Mouse (Mus musculus) ES-CJ7 (cell line): ENCODE measurements around the gene S1pr1.
A peak's percentile ranks its signal among the peaks of the same experiment; 100 is the strongest.

Source experiments
- DNase-seq: peaks from one replicate; pipeline ENCODE4 v3.0.0; 2011; ENCODE audit warnings: low read depth, low spot score

Gene S1pr1

DNA sequence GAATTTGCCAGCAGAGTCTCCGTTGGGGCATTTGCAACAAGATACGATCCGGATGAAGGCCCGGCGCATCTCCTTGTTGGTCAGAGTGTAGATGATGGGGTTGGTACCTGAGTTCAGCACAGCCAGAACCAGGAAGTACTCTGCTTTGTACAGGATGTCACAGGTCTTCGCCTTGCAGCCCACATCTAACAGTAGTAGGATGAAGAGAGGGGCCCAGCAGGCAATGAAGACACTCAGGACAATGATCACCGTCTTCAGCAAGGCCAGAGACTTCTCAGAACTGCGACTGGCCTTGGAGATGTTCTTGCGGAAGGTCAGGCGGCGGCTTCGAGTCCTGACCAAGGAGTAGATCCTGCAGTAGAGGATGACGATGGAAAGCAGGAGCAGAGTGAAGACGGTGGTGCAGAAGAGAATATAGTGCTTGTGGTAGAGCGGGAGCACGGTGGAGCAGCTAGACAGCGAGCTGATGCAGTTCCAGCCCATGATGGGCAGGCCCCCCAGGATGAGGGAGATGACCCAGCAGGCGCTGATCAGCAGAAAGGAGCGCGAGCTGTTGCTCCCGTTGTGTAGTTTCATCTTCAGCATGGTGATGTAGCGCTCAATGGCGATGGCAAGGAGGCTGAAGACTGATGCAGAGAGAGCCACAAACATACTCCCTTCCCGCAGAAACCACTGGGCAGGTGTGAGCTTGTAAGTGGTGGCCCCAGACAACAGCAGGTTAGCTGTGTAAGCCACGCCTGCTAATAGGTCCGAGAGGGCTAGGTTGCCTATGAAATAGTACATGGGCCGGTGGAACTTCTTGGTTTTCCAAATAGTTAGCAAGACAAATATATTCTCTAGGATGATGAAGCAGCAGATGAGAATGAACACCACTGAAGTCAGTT is 2.7 kb downstream of the S1pr1 start:
- no peak for DNase-seq

DNA sequence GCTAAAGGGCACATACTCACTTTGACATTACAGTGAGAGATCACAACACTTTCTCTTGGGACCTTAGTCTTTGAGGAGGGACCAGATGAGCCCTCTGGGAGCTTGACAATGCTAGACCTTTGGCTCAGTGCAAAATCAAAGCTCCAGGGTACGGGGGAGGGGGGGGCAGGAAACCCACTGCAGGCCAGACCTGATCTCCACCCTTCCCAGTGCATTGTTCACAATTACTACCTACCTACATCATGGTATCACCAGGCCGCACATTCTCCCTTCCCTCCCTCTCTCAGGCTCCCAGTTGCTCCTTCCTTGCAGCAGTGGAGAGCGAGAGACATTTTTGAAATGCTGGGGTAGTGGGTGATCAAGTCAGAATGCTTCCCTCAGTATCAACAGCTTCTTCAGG is 3.5 kb downstream of the S1pr1 start:
- no peak for DNase-seq

DNA sequence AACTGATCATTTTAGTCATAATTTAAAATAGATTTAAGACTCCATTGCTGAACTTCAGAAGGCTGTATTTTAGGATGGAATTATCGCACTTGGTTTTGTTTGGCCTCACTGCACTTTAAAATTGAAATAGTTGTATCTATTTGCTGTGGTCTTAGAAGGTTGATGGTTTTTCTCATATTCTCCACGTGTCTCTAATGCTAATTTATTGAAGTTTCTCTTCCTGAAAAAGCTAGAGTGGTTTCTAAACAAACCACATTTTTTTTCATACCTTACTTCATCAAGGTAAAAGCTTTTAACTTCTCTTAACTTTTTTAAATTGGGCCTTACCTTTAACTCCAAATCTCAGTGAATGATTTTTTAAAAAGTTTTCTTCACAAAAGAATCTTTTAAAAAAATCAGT is 4.8 kb downstream of the S1pr1 start:
- no peak for DNase-seq

DNA sequence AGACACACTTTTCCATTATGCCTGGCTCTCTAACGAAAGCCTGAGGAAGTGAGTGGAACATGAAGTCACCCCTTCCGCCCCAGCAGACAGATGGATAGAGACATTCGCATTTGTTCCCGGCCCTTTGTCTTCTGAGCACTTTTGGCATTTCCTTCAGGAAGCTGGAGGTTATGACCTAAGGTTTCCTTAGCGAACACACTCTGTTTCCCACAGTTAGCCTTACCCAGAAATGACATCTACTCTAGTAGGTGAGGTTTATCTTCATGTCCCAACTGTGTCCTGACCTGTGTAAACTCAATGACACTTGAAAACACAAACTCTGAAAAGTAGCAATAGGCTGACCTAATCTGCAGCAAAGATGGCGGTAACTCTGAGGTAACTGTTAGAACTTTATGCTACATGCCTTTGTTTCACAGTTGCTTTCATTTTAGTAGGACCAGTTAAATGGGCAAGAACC is 5.7 kb downstream of the S1pr1 start:
- DNase-seq = no peak

DNA sequence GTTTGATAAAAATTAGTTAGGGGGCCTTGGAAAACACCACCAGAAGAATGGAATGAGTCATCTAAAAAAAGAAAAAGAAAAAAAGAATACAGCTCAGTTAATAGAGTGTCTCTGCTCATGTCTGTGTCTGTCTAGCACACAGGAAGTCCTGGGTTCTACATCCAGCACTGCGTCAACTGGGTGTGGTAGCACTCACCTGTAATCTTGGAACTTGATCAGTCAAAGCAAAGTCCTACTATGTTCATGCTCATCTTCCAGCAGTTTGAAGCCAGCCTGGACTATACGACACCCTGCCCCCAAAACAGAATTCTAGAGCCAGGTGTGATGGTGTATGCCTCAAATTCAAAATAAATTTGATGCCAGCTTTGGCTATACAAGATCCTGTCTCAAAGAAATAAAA is 8.1 kb downstream of the S1pr1 start:
- DNase-seq = no peak

DNA sequence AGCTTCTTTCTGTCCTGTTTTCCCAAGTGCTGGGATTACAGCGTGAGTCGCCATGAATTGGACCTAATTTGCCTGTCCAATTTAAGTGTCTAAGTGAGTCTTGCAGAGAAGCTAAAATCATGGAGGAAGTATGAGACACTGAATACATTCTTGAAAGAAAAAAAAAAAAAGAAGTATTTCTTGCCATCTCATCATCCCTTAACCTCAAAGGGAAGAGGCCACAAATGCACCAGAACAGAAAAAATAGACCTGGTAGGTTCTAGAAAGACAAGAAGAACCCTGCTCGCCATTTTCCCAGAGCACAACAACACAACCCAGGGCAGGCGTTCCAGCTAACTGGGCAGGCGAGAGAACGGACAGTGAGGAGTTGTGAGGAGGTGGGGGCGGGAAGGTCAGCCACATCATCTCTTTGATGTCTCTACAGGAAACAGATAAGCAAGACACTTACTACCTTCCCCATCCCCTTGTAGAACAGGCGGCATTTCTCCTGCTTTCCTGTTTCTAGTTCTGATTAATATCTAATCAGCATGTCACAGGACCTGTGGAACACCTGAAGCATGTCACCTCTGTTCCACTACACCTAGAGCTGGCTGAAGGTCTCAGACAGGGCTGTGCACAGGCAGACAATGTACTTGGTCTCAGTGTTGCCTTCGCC is 10.5 kb downstream of the S1pr1 start:
- DNase-seq = no peak

DNA sequence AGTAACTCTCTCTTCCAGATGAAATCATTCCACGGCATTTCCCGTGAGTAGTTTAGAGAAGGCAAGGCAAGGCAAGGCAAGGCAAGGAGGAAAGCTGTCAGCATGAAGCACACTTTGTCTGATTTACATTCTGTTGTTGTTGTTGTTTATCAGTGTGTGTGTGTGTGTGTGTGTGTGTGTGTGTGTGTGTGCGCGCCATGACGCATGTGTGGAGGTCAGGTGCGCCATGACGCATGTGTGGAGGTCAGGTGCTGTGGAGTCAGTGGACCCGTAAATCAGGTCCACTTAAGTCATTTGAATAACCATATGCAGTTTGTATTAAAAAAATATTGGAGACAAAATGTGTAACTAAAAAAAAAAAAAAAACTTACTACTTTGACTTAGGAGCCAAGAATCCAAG is 11.2 kb downstream of the S1pr1 start:
- no peak for DNase-seq

DNA sequence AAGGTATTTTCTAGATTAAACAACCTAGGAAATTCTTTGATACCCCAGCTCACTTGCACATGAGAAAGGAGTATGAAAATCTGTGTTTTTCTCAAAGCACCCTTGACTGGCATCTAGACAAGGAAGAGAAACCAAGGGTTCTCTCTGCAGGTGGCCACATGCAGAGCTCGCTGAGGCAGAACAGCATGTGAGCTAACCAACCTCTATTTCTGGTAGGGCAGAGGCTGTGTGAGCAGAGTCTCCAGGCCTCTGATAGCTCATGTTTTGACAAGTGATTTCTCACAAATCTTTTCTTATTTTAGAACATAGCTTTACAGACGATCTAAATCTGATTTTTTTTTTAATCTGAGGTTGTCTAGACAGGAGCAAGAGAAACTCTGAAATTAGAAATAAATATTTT is 12.8 kb downstream of the S1pr1 start:
- no peak for DNase-seq

DNA sequence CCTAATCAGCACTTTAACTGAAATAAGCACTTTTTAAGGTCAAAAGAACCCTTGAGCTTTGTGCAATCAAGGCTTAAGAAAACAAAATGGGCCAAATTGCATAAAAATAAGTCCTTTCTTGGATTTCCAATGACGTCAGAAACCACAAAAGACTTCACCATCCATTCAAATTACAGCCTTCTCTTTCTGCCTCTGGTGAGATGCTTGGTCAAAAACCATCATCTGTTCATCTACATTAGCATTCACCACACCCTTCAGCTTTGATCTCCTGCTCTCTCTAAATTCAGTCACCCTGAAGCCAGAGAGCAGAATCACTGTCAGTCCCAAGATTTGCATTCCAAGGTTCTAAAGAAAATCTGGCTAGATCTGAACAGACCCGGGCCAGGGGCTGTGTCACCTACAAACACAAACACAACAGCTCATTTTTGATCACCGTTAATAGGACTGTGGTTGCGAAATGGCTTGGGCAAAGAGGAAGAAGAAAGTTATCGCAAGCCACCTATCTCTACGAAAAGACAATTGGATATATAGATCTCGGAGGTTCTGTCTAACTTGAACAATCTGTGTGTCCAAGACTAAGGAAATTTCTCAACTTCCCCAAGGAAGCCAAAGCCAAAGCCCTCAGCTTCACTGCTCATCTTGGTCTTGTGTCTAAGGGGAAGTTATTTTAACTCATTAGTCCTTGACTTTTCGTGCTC is 19.5 kb downstream of the S1pr1 start:
- DNase-seq = peak; percentile 77

DNA sequence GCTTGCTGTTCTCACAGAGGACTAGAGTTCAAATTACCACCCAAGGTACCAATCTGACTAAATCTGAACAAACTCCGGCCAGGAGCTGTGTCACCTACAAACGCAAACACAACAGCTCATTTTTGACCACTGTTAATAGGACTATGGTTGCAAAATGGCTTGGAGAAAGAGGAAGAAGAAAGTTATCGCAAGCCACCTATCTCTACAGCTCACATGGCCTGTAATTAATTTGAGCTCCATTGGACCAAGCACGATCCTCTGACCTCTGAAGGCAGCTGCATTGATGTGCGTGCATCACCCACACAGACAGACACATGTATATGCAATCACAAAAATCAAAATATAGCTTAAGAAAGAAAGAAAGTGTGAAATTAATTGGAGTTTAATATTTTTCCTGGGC is 20.7 kb downstream of the S1pr1 start:
- DNase-seq = no peak

DNA sequence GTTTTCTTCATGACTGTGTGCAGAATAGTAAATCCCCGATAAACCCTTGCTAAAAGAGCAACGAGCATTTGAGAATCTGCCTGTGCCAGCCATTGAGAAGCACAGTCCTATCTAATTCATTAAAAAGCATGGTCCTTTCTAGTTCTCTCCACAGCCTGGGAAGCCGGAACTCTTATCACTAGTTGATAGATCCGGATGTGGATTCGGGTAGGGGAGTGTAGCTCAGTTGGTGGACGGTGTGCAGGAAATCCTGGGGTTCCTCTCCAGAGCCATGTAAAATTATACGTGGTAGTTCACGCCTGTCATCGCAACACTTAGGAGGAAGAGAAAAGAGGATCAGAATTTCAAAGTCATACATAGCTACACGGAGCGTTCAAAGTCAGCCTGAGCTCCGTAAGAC is 21.5 kb downstream of the S1pr1 start:
- DNase-seq = no peak

DNA sequence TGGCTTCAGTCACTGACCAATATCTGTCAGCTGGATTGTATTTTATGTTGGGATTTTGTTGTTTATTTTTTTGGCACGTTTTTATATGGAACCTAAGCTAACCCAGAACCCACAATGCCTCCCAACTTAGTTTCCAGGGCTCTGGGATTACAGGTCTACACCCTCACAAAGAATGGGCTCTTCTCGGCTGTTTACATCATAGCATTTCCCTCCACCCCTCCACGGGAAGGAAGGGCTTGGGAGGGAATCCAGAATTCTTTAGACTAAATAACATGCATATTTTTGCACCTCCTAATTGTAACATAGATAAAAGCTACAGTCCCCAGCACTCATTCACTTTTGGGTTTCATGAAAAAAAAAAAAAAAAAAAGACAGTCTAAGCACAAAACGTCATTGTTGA is 22.0 kb downstream of the S1pr1 start:
- DNase-seq = no peak

DNA sequence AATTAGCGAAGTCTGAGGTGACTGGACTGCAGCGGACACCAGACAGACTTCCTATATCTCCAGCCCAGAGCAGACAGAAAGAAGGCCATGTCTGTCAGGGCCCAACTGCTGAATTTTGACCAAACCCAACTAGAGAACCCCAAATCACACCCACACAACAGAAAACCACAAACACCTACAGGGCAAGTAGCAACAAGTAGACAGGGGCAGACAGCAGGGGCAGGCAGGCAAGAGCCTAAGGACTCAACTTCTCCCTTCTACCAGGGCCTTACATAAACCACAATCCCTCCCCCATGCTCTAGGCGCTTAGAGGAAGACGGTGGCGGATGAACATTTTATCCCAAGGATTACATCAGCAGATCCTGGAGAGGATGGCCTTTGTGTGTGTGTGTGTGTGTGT is 22.5 kb downstream of the S1pr1 start:
- DNase-seq = no peak

DNA sequence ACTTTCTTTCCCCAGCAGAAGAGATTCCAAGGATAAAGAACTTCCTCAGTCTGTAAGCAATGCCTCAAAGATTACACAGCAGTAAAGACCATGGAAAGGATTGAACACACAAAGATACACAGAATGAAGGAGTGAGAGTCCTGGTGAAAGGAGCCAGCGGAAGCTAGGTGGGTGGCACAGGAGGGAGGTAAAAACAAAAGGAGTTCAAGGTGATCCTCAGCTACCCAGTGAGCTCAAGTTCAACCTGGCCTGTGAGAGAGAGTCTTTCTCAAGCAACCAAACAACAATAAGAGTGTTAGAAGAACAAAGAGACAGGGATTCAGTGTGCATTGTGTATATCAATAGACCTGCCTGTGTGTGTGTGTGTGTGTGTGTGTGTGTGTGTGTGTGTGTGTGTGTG is 25.0 kb downstream of the S1pr1 start:
- peak; percentile 48 for DNase-seq

DNA sequence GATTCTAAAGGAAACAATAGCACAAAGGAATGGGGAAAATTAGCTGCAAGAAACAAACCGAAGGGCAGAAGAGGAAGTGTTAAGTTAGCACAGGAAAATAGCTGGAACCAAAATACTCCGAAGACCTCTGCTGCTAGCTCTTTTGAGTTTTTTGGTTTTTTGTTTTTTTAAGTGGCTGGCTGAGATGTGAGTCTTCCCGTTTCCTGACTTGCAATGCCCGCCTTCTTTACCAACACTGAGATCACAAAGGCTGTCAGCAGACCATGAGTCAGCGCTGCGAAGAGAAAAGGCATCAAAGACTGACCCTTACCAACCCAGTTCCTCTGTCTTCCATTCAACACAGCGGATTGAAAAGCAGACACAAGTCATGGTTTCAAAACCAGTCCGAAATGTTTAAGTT is 25.5 kb downstream of the S1pr1 start:
- DNase-seq = peak; percentile 21

DNA sequence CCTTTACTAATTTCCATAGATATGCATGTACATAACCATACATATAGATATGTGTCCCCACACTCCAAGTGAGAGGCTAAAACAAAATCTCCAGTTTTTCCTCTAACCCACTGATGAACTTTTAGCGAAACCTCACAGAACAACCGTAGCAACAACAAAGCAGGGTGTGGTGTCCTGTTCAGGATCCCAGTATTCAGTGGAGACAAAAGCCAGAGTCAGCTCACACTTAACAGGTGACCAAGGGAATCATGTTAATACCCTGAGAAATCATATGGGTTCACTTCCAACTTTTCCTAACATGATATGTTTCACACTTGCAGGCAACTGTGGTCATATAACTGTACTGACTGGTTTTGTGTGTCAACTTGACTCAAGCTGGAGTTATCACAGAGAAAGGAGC is 27.1 kb downstream of the S1pr1 start:
- no peak for DNase-seq

DNA sequence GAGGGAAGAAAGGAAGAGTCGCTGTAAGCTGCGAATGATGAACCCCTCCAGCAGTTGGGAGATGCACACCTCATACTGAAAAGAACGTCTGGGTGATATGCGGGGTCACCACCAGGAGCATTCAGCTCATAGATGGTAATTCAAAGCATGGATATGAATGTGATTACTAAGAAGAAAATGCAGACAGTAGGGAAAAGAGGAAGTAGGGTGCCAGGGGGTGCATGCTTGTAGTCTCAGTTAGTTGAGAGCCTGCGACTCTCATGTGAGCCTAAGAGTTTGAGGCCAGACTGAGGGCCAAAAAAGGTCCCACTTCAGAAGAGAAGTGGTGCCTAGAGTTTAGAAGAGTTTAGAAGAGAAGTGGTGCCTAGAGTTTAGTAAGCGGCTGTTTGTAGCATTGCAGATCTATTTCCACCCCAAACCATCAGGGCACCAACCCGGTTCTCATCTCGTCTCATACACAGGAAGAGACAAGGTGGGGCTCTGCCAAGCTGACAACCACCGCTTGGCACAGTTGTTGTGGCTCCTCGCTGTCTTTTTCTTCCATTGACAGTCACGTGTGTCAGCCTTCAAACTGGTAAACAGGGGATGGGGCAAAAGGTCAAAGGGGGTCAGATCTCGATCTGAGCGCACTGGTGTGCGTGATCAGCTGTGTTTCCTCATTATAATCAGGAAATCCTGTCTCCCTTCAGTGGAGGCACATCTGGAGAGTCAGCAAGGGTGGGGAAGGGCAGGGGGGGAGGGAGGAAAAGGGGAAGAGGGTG is 32.4 kb downstream of the S1pr1 start:
- DNase-seq = no peak

DNA sequence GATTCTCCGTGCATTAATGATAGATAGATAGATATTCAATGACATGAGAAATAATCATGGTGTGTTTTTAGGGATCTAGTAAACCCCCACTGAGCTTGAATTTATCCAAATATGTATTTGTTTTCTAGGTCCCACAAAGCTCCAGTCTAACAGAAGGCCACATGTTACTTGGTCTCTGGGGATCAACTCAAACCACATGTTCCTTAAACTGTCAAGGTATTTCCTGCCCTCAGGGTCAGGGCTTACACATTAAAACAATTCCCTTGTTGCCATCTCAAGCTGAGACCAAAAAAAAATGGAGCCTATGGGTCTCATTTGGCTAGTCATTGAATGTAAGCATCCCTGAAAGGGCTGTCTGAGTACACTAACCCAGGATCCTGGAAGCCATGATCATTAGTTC is 33.7 kb downstream of the S1pr1 start:
- DNase-seq = no peak

DNA sequence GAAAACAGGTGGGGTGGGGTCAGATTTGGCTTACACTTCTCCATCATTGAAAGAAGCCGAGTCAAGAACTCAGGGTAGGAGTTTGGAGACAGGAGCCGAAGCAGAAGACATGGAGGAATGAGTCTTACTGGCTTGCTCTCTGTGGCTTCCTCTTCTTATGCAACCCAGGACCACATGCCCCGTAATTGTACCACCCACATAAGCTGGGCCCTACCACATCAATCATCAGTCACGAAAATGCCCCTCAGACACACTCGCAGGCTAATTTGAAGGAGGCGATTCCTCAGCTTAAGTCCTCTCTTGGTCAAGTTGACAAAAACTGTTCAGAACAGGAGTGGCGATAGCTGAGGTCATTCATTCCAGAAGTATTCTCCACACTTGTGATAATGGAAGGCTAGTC is 35.9 kb downstream of the S1pr1 start:
- no peak for DNase-seq

DNA sequence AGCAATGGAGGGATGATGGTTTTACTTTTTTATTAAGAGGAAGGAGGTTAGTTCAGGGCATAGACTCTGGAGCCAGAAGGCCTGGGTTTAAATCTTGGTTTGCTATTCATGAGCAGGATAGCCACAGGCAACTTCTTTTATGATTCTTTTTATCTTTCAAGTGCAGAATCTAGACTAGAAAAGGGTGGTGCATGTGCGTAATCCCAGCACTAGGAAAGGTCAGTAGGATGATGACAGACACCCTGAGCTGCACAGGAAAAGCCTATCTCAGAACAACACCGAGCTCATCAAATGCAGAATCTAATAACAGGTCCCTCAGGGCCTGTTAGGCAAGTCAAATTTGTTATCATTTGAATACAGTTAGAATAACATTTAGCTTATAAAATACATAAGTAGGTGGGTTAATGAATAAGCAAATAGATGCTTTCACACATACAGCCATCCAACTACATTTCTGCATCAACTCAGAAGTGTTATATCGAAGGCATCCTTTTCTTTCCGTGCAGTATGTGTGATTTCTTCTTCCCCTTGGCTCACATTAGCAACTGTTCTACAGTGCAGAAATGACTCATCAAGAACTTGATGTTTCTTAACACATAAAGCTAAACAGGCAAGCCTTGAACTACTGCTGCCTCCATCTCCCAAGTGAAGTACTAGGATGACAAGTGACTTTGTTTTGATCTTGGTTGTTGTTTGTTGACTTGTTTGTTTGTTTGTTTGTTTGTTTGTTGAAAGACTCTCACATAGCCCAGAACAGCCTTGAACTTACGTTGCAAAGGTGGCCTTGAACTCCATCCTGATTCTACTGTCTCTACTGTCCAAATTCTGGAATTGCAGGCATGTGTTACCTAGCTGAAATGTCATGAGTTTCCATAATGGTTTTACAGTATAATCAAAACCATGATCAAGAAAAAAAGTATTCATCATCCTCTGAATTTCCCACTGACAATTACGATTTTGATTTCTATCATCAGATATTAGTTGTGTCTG is 39.0 kb downstream of the S1pr1 start:
- no peak for DNase-seq

DNA sequence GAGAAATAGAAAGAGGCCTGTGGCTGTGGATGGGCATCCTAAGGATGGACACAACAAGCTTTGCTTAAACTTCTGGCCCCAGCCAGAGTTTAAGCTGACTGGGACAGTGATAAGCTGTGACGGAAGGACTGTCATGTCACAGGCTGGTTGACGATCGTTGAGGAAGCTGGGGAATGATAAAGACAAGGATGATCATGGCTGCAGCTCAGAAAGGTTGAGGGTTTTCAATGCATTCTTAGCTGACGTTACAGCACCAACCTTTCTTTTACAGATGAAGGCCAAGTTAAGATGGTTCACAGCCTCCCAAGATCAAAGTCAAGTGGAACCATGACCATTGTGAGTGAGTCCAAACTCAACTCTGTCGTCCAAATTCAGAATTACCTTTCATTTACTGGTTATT is 40.2 kb downstream of the S1pr1 start:
- DNase-seq = no peak
